Mouse (Mus musculus) lung, postnatal 0 days (tissue): Measurements from ENCODE around the gene Cfap77.

ENCODE experiments used
- CTCF ChIP-seq: IDR thresholded peaks from 2 replicates; pipeline ENCODE4 v1.5.1; 2016; ENCODE audit warnings: antibody characterized with exemption, mild to moderate bottlenecking
- EP300 ChIP-seq: IDR thresholded peaks from 2 replicates; pipeline ENCODE4 v1.6.1; 2016; ENCODE audit warnings: antibody characterized with exemption, mild to moderate bottlenecking, control low read depth

GRCm38 (mm10) chr2:28914121-28914520 lies 140.7 kb downstream of the Cfap77 start:
- TF ChIP-seq CTCF (no peak), EP300 (no peak)
